Mouse (Mus musculus) cerebellum, adult (tissue): ENCODE data around the gene Kbtbd13.
A peak's percentile ranks its signal among the peaks of the same experiment; 100 is the strongest.

Source experiments
- ATAC-seq: cut with Nextera tagmentation; 2 replicates; pipeline ENCODE4 v1.9.2; 2017; ENCODE audit warnings: mild to moderate bottlenecking, moderate library complexity, mixed read lengths; ENCODE audit not compliant: insufficient number of reproducible peaks, low FRiP score, low TSS enrichment

Kbtbd13 gene

DNA sequence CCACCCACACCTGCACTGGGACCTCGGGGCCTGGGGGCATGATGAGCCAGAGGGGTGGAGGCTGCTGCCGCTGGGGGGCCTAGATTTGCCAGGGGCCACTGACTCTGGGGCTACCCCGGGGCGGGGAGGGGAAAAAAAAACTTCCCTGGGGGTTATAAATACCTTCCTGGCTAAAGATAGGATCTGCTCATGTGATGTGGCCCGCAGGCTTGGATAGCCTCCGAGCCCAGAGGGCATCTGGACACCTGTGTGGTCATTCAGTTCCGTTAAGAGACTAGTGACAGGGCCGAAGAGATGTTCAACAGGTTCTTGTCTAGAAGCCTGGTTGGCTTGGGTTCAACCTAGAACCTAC is at the start of gene Kbtbd13:
Gene Kbtbd13, minus strand, starts transcription at position 40 of the 352 bp plus-strand sequence.
- no peak for ATAC-seq

GRCm38 (mm10) chr9:65435671-65436301 is 44.3 kb upstream of the Kbtbd13 start, which contains the start of gene Mtfmt:
Mtfmt (plus strand) TSS chr9:65435782.
- peak; percentile 91 for ATAC-seq

GRCm38 (mm10) chr9:65435211-65435610 is 43.8 kb upstream of the Kbtbd13 start:
- no peak for ATAC-seq

DNA sequence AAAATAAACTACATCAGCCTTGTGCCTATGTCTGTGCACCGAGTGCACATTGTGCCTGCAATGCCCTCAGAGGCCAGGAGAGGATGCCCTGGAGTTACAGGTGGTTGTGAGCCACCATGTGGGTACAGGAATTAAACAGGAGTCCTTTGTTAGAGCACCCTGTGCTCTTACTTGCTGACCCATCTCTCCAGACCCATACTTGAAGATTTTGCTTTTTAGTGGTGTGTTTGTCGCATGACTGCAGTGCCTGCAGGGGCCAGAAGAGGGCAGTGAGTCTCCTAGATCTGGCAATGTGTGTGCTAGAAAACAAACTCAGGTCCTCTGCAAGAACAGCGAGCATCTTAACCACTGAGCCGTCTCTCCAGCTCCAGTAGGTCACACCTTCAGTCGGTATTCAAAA is 42.7 kb upstream of the Kbtbd13 start:
- ATAC-seq = no peak

GRCm38 (mm10) chr9:65432236-65432635 is 40.8 kb upstream of the Kbtbd13 start:
- no peak for ATAC-seq

- ATAC-seq = no peak
Measured at GRCm38 (mm10) chr9:65430921-65431320, 39.5 kb upstream of the Kbtbd13 start.

- no peak for ATAC-seq
Measured at GRCm38 (mm10) chr9:65430401-65430800, 38.9 kb upstream of the Kbtbd13 start.

DNA sequence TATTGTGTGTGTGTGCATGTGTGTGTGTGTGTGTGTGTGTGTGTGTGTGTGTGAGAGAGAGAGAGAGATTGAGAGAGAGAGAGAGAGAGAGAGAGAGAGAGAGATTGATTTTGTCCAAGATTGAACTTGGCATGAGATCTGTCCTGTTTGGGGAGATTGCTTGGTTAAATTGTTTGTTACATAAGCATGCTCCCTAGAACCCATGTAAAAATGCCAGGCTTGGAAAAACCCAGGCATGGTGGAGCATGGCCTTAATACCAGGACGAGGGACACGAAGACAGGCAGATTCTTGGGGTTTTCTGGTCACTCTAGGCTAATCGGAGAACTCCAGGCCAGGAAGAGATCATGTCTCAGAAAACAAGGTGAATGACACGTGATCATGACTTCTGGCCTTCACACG is 36.6 kb upstream of the Kbtbd13 start:
- no peak for ATAC-seq

DNA sequence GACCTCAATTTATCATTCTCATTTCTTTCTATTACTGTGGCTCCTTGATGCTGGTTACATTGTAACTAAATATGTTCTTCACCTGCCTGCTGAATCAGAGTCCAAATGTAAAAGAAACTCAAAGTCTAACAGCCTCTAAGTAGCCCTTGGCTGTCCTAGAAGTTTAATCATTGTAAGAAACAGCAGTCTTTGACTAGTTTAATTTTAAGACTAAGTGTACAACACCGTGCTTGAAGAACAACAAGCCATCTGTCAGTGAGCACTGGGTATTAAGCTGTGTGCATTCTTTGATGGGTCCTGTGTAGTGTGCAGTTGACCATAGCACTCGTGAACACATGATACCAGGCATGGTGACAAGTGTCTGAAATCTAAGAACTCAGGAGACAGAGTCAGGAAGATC is 36.1 kb upstream of the Kbtbd13 start:
- no peak for ATAC-seq

- ATAC-seq = no peak
Measured at GRCm38 (mm10) chr9:65424393-65424792, 32.9 kb upstream of the Kbtbd13 start.

GRCm38 (mm10) chr9:65422760-65423501 is 31.5 kb upstream of the Kbtbd13 start, which contains the start of gene Slc51b:
Slc51b (minus strand) TSS chr9:65422955.
- no peak for ATAC-seq

DNA sequence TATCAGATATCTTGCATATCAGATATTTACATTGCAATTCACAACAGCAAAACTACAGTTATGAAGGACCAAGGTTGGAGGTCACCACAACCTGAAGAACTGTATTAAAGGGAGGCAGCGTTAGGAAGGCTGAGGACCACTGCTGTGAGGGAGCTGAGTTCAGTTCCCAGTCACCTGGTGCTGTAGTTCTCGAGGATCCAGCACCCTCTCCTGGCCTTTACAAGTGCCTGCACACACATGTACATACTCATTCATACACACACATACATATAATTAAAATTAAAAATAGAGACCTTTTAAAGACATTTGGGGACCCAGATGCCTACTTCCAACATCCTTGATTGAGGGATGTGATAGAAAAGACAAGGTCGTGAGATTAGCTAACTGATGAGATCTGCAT is 28.2 kb upstream of the Kbtbd13 start:
- ATAC-seq = no peak

DNA sequence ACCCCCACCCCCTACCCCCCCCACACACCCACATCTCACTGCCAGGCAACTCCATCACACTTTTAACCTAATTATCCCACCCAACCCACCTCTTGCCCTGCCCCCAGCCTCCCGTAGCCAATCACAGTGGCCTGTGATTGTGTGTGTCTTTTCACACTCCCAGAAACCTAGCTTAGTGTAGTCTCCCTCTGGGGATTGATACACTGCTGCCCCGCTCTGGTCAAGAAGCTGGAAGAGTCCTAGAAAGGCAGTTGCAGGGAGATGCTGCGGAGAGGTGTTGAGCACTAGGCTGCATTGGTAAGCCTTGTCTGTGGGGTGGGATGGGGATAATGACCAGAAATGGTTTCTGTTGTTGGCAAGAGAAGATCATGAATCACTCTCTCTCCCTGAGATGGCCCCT is 26.3 kb upstream of the Kbtbd13 start:
- no peak for ATAC-seq

DNA sequence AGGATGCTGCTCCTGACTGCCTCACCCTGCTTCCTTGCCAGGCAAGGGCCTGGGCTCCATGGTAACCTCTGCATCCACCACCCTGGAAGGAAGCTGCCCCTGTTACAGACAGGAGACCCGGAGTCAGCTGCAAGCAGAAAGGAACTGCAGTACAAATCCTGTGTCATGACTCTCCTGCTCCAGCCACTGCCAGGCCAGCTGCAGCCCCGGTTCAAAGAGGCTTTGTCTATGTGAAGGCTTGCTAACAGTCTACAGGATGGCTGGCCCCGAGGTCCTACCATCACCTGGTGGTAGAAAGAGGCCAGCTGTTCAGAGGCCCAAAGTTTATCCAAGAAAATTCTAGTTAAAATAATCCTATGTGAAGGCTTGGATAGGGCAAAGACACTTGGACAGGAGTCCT is 19.9 kb upstream of the Kbtbd13 start:
- no peak for ATAC-seq

DNA sequence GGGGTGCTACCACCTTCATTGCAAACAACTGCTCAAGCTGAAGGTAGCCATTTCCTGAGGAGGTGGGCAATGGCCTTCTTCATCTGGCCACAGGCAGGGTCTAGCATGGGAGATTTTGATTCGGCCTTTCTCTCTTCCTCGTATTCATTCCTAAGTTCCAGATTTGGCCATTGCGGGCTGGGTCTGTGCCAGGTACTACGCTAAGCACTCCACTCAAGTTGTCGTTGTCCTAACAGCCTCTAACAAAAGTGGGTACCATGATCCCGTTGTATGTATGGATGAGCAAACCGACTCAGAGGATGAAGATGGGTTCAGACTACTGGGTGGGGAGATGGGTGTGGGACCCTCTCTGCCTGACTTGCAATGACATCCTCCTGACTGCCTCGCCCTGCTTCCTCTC is 18.9 kb upstream of the Kbtbd13 start:
- no peak for ATAC-seq

DNA sequence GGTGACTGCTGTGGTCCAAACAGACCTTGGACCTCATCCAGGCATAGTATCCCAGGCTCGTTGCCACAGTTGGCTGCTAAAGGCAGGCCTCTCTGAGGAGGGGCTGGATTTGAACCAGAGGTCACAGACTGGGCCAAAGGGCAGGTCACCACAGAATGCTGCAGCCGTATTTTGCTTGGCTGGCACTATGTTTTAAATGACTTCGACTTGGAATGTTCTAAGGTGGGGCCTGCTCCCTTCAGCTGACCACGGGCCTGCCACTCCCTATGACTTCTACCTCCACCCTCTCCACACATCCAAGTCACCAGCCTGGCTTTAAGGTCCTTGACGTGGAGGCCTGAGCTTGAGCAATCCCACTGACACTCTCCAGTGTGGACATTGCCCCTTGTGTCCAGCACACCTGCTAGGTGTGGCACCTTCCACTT is 17.4 kb upstream of the Kbtbd13 start:
- ATAC-seq = no peak

GRCm38 (mm10) chr9:65407861-65408260 is 16.4 kb upstream of the Kbtbd13 start:
- ATAC-seq = no peak

- ATAC-seq = no peak
Measured at GRCm38 (mm10) chr9:65407327-65407726, 15.9 kb upstream of the Kbtbd13 start.

DNA sequence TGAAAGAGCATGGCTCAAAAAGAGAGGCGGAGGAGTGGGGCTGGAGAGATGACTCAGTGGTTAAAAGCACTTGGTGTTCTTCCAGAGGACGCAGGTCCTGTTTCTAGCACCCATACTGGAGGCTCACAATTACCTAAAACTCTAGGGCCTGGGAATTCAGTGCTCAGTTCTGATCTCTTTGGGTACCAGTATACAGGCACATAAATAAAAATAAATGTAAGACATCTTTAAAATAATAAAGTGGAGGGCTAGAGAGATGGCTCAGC is 13.7 kb upstream of the Kbtbd13 start:
- no peak for ATAC-seq

- no peak; the same call in 1 of the 2 replicates for ATAC-seq
Measured at GRCm38 (mm10) chr9:65404331-65405183, 13.1 kb upstream of the Kbtbd13 start.

- ATAC-seq = no peak
Measured at GRCm38 (mm10) chr9:65399934-65400333, 8.5 kb upstream of the Kbtbd13 start.
